Comparison of ENCODE assay signal across 12 mouse cellular contexts in genomic region chr1:119903231-119903620, GRCm38 (mm10). TPM values are rescaled to one million over a fixed set of nuclear protein-coding genes. Genes with fewer than 3 reads are reported as not detected.
DNase-seq lines count a peak whose midpoint lies in the region; ATAC-seq lines count a peak whose summit lies in the region.
"Had no signal": no experiment of that assay in that cellular context is flagged by ENCODE, and none has a peak within 500 bp of the region (broad histone marks: within the 10 kb centered on the region; RNA-seq: fewer than 3 reads in every experiment).

No protein-coding gene starts in this region.

- H3K27me3 ChIP-seq in neural tube, embryonic 11.5 days (ENCODE audit: control insufficient read depth, insufficient read depth, low read length) = no peaks in the 10 kb centered on the region
- no peaks in the 10 kb centered on the region for H3K27me3 ChIP-seq in hindbrain, embryonic 12.5 days
- H3K27me3 ChIP-seq in neural tube, embryonic 15.5 days (replicated peaks) = no peaks in the 10 kb centered on the region

- H3K4me1 ChIP-seq in neural tube, embryonic 11.5 days (ENCODE audit: control insufficient read depth, insufficient read depth, low read length) = peaks cover 9% of the 10 kb centered on the region; the same call in 1 of the 2 replicates
- peaks cover 29% of the 10 kb centered on the region for H3K4me1 ChIP-seq in hindbrain, embryonic 12.5 days
- peaks cover 20% of the 10 kb centered on the region; the same call in 1 of the 2 replicates for H3K4me1 ChIP-seq in neural tube, embryonic 15.5 days

- no peaks in the 10 kb centered on the region for H3K9me3 ChIP-seq in neural tube, embryonic 11.5 days (ENCODE audit: control insufficient read depth, low read length)
- no peaks in the 10 kb centered on the region for H3K9me3 ChIP-seq in hindbrain, embryonic 12.5 days (replicated peaks)
- no peaks in the 10 kb centered on the region for H3K9me3 ChIP-seq in neural tube, embryonic 15.5 days (replicated peaks)

- no peak for DNase-seq in neural tube, embryonic 11.5 days (ENCODE audit: low spot score)
- no peak for DNase-seq in neural tube, embryonic 10.5 days (ENCODE audit: extremely low spot score, low spot score)
- DNase-seq in mesoderm, embryonic 11.5 days (ENCODE audit: low read depth, low spot score) = peak; percentile 19
- DNase-seq in lung, postnatal 36 days = no peak
- DNase-seq in gastrocnemius, adult 8-10 months (ENCODE audit: low spot score in 2 of 2) = no peak
- no peak for DNase-seq in layer of hippocampus, adult 11-12 months (ENCODE audit: low spot score)
- DNase-seq: adrenal gland, adult 2 months; heart, adult 18-20 months; liver, postnatal 0 days had no signal

- H3K9ac ChIP-seq in neural tube, embryonic 11.5 days (ENCODE audit: low read length) = no peak overlapping the region
- no peak overlapping the region for H3K9ac ChIP-seq in hindbrain, embryonic 12.5 days
- H3K9ac ChIP-seq in neural tube, embryonic 15.5 days (replicated peaks) = no peak overlapping the region
- H3K9ac ChIP-seq: liver, postnatal 0 days had no signal

- no peak overlapping the region for H3K4me3 ChIP-seq in neural tube, embryonic 11.5 days (ENCODE audit: low read depth, low read length)
- no peak overlapping the region for H3K4me3 ChIP-seq in hindbrain, embryonic 12.5 days
- no peak overlapping the region for H3K4me3 ChIP-seq in neural tube, embryonic 15.5 days (replicated peaks)
- H3K4me3 ChIP-seq: megakaryocyte, embryonic 14.5 days had no signal

- WGBS in neural tube, embryonic 11.5 days = 48% methylated on average over 6 of the region's 6 CpGs
- 58% methylated on average over 6 of the region's 6 CpGs for WGBS in hindbrain, embryonic 12.5 days
- 30% methylated on average over 6 of the region's 6 CpGs for WGBS in neural tube, embryonic 15.5 days

- no peak overlapping the region for H3K4me2 ChIP-seq in neural tube, embryonic 11.5 days (ENCODE audit: low read depth)
- H3K4me2 ChIP-seq in hindbrain, embryonic 12.5 days (replicated peaks) = no peak overlapping the region
- no peak overlapping the region for H3K4me2 ChIP-seq in neural tube, embryonic 15.5 days

- no peak for ATAC-seq in neural tube, embryonic 11.5 days (ENCODE audit: insufficient read depth, low FRiP score, low TSS enrichment)
- no peak for ATAC-seq in hindbrain, embryonic 12.5 days (ENCODE audit: low FRiP score)
- peak; percentile 45; the same call in 1 of the 2 replicates for ATAC-seq in neural tube, embryonic 15.5 days (ENCODE audit: low FRiP score)
- ATAC-seq: liver, postnatal 0 days had no signal

- no peaks in the 10 kb centered on the region for H3K36me3 ChIP-seq in neural tube, embryonic 11.5 days (ENCODE audit: control insufficient read depth, insufficient read depth, low read length)
- H3K36me3 ChIP-seq in hindbrain, embryonic 12.5 days = no peaks in the 10 kb centered on the region
- no peaks in the 10 kb centered on the region for H3K36me3 ChIP-seq in neural tube, embryonic 15.5 days

- H3K27ac ChIP-seq in neural tube, embryonic 11.5 days (ENCODE audit: low read depth, low read length) = peak overlapping the region; percentile 11
- peak overlapping the region; percentile 64 for H3K27ac ChIP-seq in hindbrain, embryonic 12.5 days
- peak overlapping the region; percentile 56 for H3K27ac ChIP-seq in neural tube, embryonic 15.5 days (replicated peaks)

RNA-seq across cellular contexts. Expression of gene Tmem177, which starts 9.8 kb away (rescaled TPM):
- polyA plus RNA-seq in neural tube, embryonic 11.5 days (2014; fragmentation: Nextera tagmentation; extraction: Ambion mirVana) = 9.8 and 9.9 TPM in 2 replicates
- 8.4 and 9.3 TPM in 2 replicates for polyA plus RNA-seq in hindbrain, embryonic 12.5 days (2016; fragmentation: Nextera tagmentation; extraction: Ambion mirVana)
- polyA plus RNA-seq in neural tube, embryonic 15.5 days (2015; fragmentation: Nextera tagmentation; extraction: Ambion mirVana) = 5.9 and 6.6 TPM in 2 replicates
- total RNA-seq in gastrocnemius, adult 8-10 months (2022) = 1 to 10 TPM; 7.2 to 8.6 (median 7.4) TPM

Comparison
In these comparisons a context has a peak if more than half of its experiments do, and no peak if none do; other contexts are left out.
1. H3K27ac ChIP-seq: peak in every context shown above with its lines; median percentile 64 in hindbrain, embryonic 12.5 days; 56 in neural tube, embryonic 15.5 days; 11 in neural tube, embryonic 11.5 days.